Mouse (Mus musculus): ENCODE results near the gene Mtmr2.
"Not testable (repeated sequence)": the region's sequence is repeated elsewhere in the genome, so short reads cannot be mapped to it uniquely, and the experiment has no call there.

DNA sequence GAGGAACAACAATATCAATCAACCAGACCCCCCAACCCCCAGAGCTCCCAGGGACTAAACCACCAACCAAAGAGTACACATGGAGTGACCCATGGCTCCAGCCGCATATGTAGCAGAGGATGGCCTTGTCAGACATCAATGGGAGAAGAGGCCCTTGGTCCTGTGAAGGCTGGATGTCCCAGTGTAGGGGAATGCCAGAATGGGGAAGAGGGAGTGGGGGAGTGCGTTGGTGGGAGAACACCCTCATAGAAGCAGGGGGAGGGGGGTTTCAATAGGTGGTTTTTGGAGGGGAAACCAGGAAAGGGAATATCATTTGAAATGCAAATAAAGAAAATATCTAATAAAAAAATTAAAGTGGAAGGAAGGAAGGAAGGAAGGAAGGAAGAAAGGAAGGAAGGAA, 32.3 kb upstream of the Mtmr2 start:
- not testable (repeated sequence) for TF ChIP-seq EP300 (IDR thresholded peaks at IDR 0.05; ENCODE audit: insufficient read depth, low read depth, low read length); CTCF (IDR thresholded peaks at IDR 0.05); POLR2A (IDR thresholded peaks at IDR 0.05; ENCODE audit: insufficient read depth, low read depth, low read length)
